Comparison of ENCODE assay signal across 12 mouse cellular contexts in genomic region chr1:127603697-127604631, GRCm38 (mm10).
DNase-seq lines count a peak whose midpoint lies in the region; ATAC-seq and TF ChIP-seq lines count a peak whose summit lies in the region.
"Had no signal": no experiment of that assay in that cellular context is flagged by ENCODE, and none has a peak within 500 bp of the region (broad histone marks: within the 10 kb centered on the region; RNA-seq: fewer than 3 reads in every experiment).

No protein-coding gene starts in this region.

- ATAC-seq in lung, postnatal 0 days: peak; percentile 12; the same call in 1 of the 2 replicates
- ATAC-seq in forebrain, embryonic 12.5 days (ENCODE audit: low FRiP score): peak; percentile 62
- ATAC-seq in hindbrain, postnatal 0 days: peak; percentile 82
- ATAC-seq: liver, embryonic 12.5 days had no signal

- no peaks in the 10 kb centered on the region for H3K36me3 ChIP-seq in lung, postnatal 0 days (ENCODE audit: insufficient read depth, low read length)
- 0 out of 2 replicates have a peak, but pooled peaks cover 3% of the 10 kb centered on the region for H3K36me3 ChIP-seq in forebrain, embryonic 12.5 days (replicated peaks)
- no peaks in the 10 kb centered on the region for H3K36me3 ChIP-seq in hindbrain, postnatal 0 days (ENCODE audit: insufficient read depth, low read length)
- H3K36me3 ChIP-seq: liver, embryonic 12.5 days had no signal

- no peaks in the 10 kb centered on the region for H3K27me3 ChIP-seq in lung, postnatal 0 days (replicated peaks; ENCODE audit: insufficient read depth, low read length)
- no peaks in the 10 kb centered on the region for H3K27me3 ChIP-seq in forebrain, embryonic 12.5 days
- no peaks in the 10 kb centered on the region for H3K27me3 ChIP-seq in hindbrain, postnatal 0 days (ENCODE audit: insufficient read depth, low read length)
- H3K27me3 ChIP-seq: CH12.LX; liver, embryonic 12.5 days had no signal

- H3K4me1 ChIP-seq in lung, postnatal 0 days (ENCODE audit: insufficient read depth, low read depth, low read length): no peaks in the 10 kb centered on the region
- H3K4me1 ChIP-seq in forebrain, embryonic 12.5 days: peaks cover 19% of the 10 kb centered on the region
- no peaks in the 10 kb centered on the region for H3K4me1 ChIP-seq in hindbrain, postnatal 0 days (ENCODE audit: insufficient read depth, low read length)
- H3K4me1 ChIP-seq: liver, embryonic 12.5 days had no signal

- peak; percentile 18 for DNase-seq in lung, postnatal 0 days (ENCODE audit: low spot score)
- no peak for DNase-seq in lung, postnatal 25 days (ENCODE audit: low spot score)
- DNase-seq in hindbrain, postnatal 0 days (ENCODE audit: low spot score): peak; percentile 76
- DNase-seq in retina, embryonic 14.5 days (ENCODE audit: low spot score): peak; percentile 33
- no peak for DNase-seq in layer of hippocampus, adult 9-10 months (ENCODE audit: low spot score)
- no peak for DNase-seq in layer of hippocampus, adult 2 months (ENCODE audit: low spot score in 2 of 2)
- DNase-seq: kidney, postnatal 10 days; thymus, postnatal 25 days had no signal

- H3K4me2 ChIP-seq in lung, postnatal 0 days (replicated peaks; ENCODE audit: low read depth, low read length): no peak overlapping the region
- H3K4me2 ChIP-seq in forebrain, embryonic 12.5 days: 0 out of 2 replicates have a peak overlapping the region, but pooled peaks have one; percentile 6
- no peak overlapping the region for H3K4me2 ChIP-seq in hindbrain, postnatal 0 days (ENCODE audit: low read depth, low read length)
- H3K4me2 ChIP-seq: liver, embryonic 12.5 days had no signal

- WGBS in lung, postnatal 0 days: 65% methylated on average over 9 of the region's 9 CpGs
- WGBS in forebrain, embryonic 12.5 days: 41% methylated on average over 9 of the region's 9 CpGs
- 43% methylated on average over 9 of the region's 9 CpGs for WGBS in hindbrain, postnatal 0 days

- no peak for TF ChIP-seq EP300 in lung, postnatal 0 days (IDR thresholded peaks at IDR 0.05)

- H3K27ac ChIP-seq in lung, postnatal 0 days (ENCODE audit: low read length): no peak overlapping the region
- 0 out of 2 replicates have a peak overlapping the region, but pooled peaks have one; percentile 36 for H3K27ac ChIP-seq in forebrain, embryonic 12.5 days
- peak overlapping the region; percentile 49 for H3K27ac ChIP-seq in hindbrain, postnatal 0 days
- no peak overlapping the region for H3K27ac ChIP-seq in layer of hippocampus, adult 2 months
- H3K27ac ChIP-seq: left cerebral cortex, adult 2 months; liver, embryonic 12.5 days had no signal

- TF ChIP-seq CTCF in lung, postnatal 0 days (IDR thresholded peaks at IDR 0.05): no peak
- TF ChIP-seq CTCF in hindbrain, postnatal 0 days (IDR thresholded peaks at IDR 0.05; ENCODE audit: low read depth): no peak
- TF ChIP-seq CTCF in layer of hippocampus, adult 2 months (conservative IDR thresholded peaks at IDR 0.05): no peak

- H3K9ac ChIP-seq in lung, postnatal 0 days (replicated peaks; ENCODE audit: low read depth): no peak overlapping the region
- H3K9ac ChIP-seq in forebrain, embryonic 12.5 days: no peak overlapping the region
- no peak overlapping the region for H3K9ac ChIP-seq in hindbrain, postnatal 0 days (replicated peaks; ENCODE audit: low read length)
- H3K9ac ChIP-seq: liver, embryonic 12.5 days had no signal

- no peak overlapping the region for H3K4me3 ChIP-seq in lung, postnatal 0 days (ENCODE audit: low read depth, low read length)
- no peak overlapping the region for H3K4me3 ChIP-seq in forebrain, embryonic 12.5 days (replicated peaks)
- H3K4me3 ChIP-seq in hindbrain, postnatal 0 days (ENCODE audit: low read length): no peak overlapping the region
- H3K4me3 ChIP-seq in layer of hippocampus, adult 2 months: no peak overlapping the region
- H3K4me3 ChIP-seq: left cerebral cortex, adult 2 months; liver, embryonic 12.5 days had no signal

- H3K9me3 ChIP-seq in lung, postnatal 0 days (ENCODE audit: low read length): no peaks in the 10 kb centered on the region
- H3K9me3 ChIP-seq in forebrain, embryonic 12.5 days: no peaks in the 10 kb centered on the region
- no peaks in the 10 kb centered on the region for H3K9me3 ChIP-seq in hindbrain, postnatal 0 days (ENCODE audit: low read length)
- H3K9me3 ChIP-seq: liver, embryonic 12.5 days had no signal

Comparison
In these comparisons a context has a peak if more than half of its experiments do, and no peak if none do; other contexts are left out.
1. DNase-seq: peak in lung, postnatal 0 days (single experiment), hindbrain, postnatal 0 days (single experiment) and retina, embryonic 14.5 days (single experiment); none in lung, postnatal 25 days (single experiment), layer of hippocampus, adult 9-10 months (single experiment) and layer of hippocampus, adult 2 months (0 of 2).
2. ATAC-seq: peak in every context shown above with its lines; median percentile 82 in hindbrain, postnatal 0 days; 62 in forebrain, embryonic 12.5 days; 12 in lung, postnatal 0 days.
3. H3K27ac ChIP-seq: peak in forebrain, embryonic 12.5 days (single experiment) and hindbrain, postnatal 0 days (single experiment); none in lung, postnatal 0 days (single experiment) and layer of hippocampus, adult 2 months (single experiment).